Mouse (Mus musculus) 3T3-L1 (cell line): ENCODE data around the gene Wdr20.
"Not testable (repeated sequence)": the region's sequence is repeated elsewhere in the genome, so short reads cannot be mapped to it uniquely, and the experiment has no call there.

ENCODE experiments used
- DNase-seq: peaks from one replicate; pipeline ENCODE4 v3.0.0-alpha.2; 2015; ENCODE audit warnings: low read depth, low spot score

The Wdr20 gene

GRCm38 (mm10) chr12:110737170-110738157, at the start of gene Wdr20:
Gene Wdr20, plus strand, starts transcription at chr12:110737944.
- DNase-seq = peak; percentile 91

GRCm38 (mm10) chr12:110688921-110689320, 48.8 kb upstream of the Wdr20 start:
- DNase-seq = not testable (repeated sequence)

GRCm38 (mm10) chr12:110689919-110690643, 47.7 kb upstream of the Wdr20 start:
- DNase-seq = no peak

- DNase-seq = not testable (repeated sequence)
Observed at GRCm38 (mm10) chr12:110693378-110693777, 44.4 kb upstream of the Wdr20 start.

- DNase-seq = peak; percentile 58
Observed at GRCm38 (mm10) chr12:110695676-110696171, 42.0 kb upstream of the Wdr20 start.

- peak; percentile 89 for DNase-seq
Observed at GRCm38 (mm10) chr12:110696173-110696974, 41.4 kb upstream of the Wdr20 start.

- no peak for DNase-seq
Observed at GRCm38 (mm10) chr12:110696975-110697400, 40.8 kb upstream of the Wdr20 start.

GRCm38 (mm10) chr12:110697457-110697856, 40.3 kb upstream of the Wdr20 start:
- no peak for DNase-seq

GRCm38 (mm10) chr12:110698080-110698479, 39.7 kb upstream of the Wdr20 start:
- DNase-seq = no peak

- DNase-seq = no peak
Observed at GRCm38 (mm10) chr12:110698523-110699170, 39.1 kb upstream of the Wdr20 start.

- DNase-seq = no peak
Observed at GRCm38 (mm10) chr12:110699171-110699547, 38.6 kb upstream of the Wdr20 start.

GRCm38 (mm10) chr12:110700730-110701129, 37.0 kb upstream of the Wdr20 start:
- no peak for DNase-seq

GRCm38 (mm10) chr12:110701363-110701762, 36.4 kb upstream of the Wdr20 start:
- peak; percentile 56 for DNase-seq

GRCm38 (mm10) chr12:110702556-110702955, 35.2 kb upstream of the Wdr20 start, which contains the start of gene Hsp90aa1:
Gene Hsp90aa1, minus strand, starts transcription at chr12:110702728.
- no peak for DNase-seq

GRCm38 (mm10) chr12:110703008-110703471, 34.7 kb upstream of the Wdr20 start:
- DNase-seq = peak; percentile 97

GRCm38 (mm10) chr12:110703682-110704081, 34.1 kb upstream of the Wdr20 start:
- DNase-seq = no peak

GRCm38 (mm10) chr12:110705419-110705818, 32.3 kb upstream of the Wdr20 start:
- DNase-seq = not testable (repeated sequence)

- DNase-seq = no peak
Observed at GRCm38 (mm10) chr12:110706337-110707231, 31.2 kb upstream of the Wdr20 start.

GRCm38 (mm10) chr12:110707451-110707850, 30.3 kb upstream of the Wdr20 start:
- DNase-seq = no peak

- DNase-seq = peak; percentile 59
Observed at GRCm38 (mm10) chr12:110711270-110711669, 26.5 kb upstream of the Wdr20 start.
